Mouse (Mus musculus) gastrocnemius, adult 2 months (tissue): ENCODE results near the gene Mrnip. TPM values are rescaled to one million over a fixed set of nuclear protein-coding genes. Genes with fewer than 3 reads are reported as not detected.

ENCODE experiments used
- DNase-seq: peaks from one replicate; pipeline ENCODE4 v3.0.0; 2022
- H3K27ac ChIP-seq: fragments of 200-600 bp; 2 replicates; pipeline ENCODE4 v1.8.1; 2022; ENCODE audit warnings: mild to moderate bottlenecking
- H3K4me3 ChIP-seq: fragments of 200-600 bp; 2 replicates; pipeline ENCODE4 v1.8.1; 2022; ENCODE audit warnings: mild to moderate bottlenecking, moderate library complexity
- CTCF ChIP-seq: fragments of 200-600 bp; IDR thresholded peaks from 2 replicates; pipeline ENCODE4 v1.8.1; 2022; ENCODE audit warnings: antibody characterized with exemption, mild to moderate bottlenecking, moderate library complexity
- intact Hi-C: fragments of 180-260 bp; cut with DNase I; formaldehyde crosslinking; loops from one replicate; pipeline ENCODE4 v1.15.1; 2025
- microRNA-seq: library from miRNA; unstranded; fragments of <30 nt; microRNA quantifications from one replicate; pipeline ENCODE4 v1.2.0, GENCODE M21; 2021
- total RNA-seq, 2 experiments: library from RNA; stranded (reverse); gene quantifications; 2 replicates each; pipeline ENCODE4 v1.2.3; 2021

Mrnip gene
- total RNA-seq, 2 experiments from 2014 or later, result 2.4 to 3.1 TPM

- intact Hi-C loops, result loop anchor here (1.0 kb wide), 1 partner anchor 128 kb away; no protein-coding TSS in a partner anchor
- peak; percentile 95 for DNase-seq
- Histone ChIP-seq H3K4me3 (peak overlapping the region; percentile 92), H3K27ac (peak overlapping the region; percentile 71)
- peak; percentile 75 for TF ChIP-seq CTCF
Observed at GRCm38 (mm10) chr11:50236540-50236936, 62.3 kb downstream of the Mrnip start.

- TF ChIP-seq CTCF, result no peak
- peak; percentile 53 for DNase-seq
- Histone ChIP-seq H3K27ac (peak overlapping the region; percentile 71), H3K4me3 (peak overlapping the region; percentile 92)
- intact Hi-C loops, result loop anchor here (1.0 kb wide), 1 partner anchor 127 kb away; no protein-coding TSS in a partner anchor
Observed at GRCm38 (mm10) chr11:50236937-50237835, 62.9 kb downstream of the Mrnip start.

DNA sequence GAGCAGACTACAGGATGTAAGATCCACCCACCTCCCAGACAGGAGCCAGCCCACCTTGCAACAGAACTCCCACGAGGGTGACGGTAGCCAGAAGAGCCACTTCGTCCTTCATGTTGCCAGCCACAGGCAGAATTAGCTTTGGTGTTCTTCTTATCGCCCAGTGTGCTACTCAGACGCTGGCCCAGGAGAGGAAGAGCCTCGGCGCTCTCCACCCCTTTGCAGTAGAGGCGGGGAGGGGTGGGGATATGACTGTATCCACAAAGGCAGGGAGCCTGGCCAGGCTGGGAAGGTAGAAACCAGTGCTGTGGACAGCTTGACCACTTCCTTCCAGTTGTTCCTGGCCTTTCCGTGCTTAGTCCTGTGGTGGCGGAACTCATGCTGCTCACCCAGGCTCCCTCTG lies 64.1 kb downstream of the Mrnip start, which contains the start of gene Ltc4s:
Ltc4s (minus strand) TSS at position 293 of the 400 bp plus-strand sequence.
- no peak for TF ChIP-seq CTCF
- intact Hi-C loops, result loop anchor here (2.0 kb wide), 1 partner anchor 52 kb away; no protein-coding TSS in a partner anchor
- Histone ChIP-seq H3K4me3 (peak within 1 kb of the TSS; percentile 92), H3K27ac (peak within 1 kb of the TSS; percentile 71)
- peak; percentile 50 for DNase-seq

GRCm38 (mm10) chr11:50238821-50239791 lies 64.9 kb downstream of the Mrnip start:
- Histone ChIP-seq H3K27ac (peak overlapping the region; percentile 71), H3K4me3 (peak overlapping the region; percentile 92; the same call in 1 of the 2 replicates)
- TF ChIP-seq CTCF, result no peak
- no peak for DNase-seq
- intact Hi-C loops, result loop anchor here (2.0 kb wide), 1 partner anchor 52 kb away; no protein-coding TSS in a partner anchor

DNA sequence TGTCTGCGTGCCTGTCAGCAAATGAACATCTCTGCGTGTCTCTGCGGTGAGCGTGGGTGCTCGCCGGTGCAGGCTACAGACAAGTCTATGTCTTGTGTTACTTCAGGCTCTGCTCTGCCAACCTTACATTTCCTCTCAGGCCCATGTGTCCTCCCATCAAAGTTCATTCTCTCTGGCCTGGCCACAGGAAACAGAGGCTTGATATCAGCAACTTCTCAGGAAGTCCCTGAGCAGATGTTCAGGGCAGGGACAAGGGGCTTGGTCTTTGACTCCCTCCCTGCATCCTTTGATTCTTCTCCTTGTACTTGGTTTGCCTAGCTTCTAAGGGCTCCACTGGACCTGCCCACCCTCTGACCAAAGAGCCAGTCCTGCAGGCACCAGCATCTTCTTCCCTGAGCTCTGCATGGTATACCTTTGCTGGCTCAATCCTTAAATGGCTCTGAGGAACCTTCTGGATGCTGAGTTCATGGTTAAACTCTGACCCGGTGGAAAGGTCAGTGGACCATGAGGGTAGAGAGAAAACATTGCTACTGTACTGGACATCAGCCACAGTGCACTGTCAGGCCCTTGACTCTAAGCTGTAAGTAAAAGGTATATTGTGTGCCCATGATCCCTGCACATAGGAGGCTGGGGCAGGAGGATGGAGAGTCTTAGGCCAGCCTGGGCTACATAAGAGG lies 66.1 kb downstream of the Mrnip start:
- Histone ChIP-seq H3K4me3 (no peak overlapping the region), H3K27ac (no peak overlapping the region)
- intact Hi-C loops, result no loop called here
- no peak for DNase-seq
- TF ChIP-seq CTCF, result no peak

DNA sequence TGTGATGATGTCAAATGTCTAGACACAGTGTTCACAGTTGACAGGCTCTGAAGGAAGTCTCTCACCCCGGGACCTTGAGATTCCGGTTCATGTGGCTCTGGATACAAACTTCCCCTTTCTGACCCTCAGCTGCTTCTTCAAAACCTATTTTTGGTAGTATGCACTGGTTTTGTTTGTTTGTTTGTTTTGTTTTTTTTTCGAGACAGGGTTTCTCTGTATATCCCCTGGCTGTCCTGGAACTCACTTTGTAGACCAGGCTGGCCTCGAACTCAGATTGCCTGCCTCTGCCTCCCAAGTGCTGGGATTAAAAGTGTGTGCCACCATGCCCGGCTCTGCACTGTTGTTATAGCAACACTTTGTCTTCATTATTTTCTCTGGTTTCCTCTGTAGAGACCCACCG lies 69.7 kb downstream of the Mrnip start:
- H3K27ac ChIP-seq, result no peak overlapping the region
- no peak for DNase-seq
- no peak for TF ChIP-seq CTCF
- no peak overlapping the region for H3K4me3 ChIP-seq
- intact Hi-C loops, result no loop called here

DNA sequence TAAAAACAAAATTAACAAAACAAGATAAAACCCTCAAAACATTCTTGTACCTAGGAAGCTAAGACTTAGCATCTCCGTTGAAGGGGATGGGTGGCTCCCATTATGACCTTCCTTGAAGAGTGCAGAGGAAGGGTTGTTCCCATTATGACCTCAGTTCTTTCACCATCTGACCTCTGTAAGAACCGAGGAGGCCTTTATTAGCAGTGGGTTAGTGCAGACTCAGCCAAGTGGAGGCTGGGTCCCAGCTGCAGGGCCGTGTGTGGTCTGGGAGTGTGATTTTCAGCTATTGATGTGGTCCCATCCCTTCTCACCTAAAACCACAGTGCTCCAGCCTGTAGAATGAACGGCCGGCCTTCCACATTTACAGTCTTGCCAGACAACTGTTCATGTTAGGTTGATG lies 71.0 kb downstream of the Mrnip start:
- H3K4me3 ChIP-seq, result no peak overlapping the region

DNA sequence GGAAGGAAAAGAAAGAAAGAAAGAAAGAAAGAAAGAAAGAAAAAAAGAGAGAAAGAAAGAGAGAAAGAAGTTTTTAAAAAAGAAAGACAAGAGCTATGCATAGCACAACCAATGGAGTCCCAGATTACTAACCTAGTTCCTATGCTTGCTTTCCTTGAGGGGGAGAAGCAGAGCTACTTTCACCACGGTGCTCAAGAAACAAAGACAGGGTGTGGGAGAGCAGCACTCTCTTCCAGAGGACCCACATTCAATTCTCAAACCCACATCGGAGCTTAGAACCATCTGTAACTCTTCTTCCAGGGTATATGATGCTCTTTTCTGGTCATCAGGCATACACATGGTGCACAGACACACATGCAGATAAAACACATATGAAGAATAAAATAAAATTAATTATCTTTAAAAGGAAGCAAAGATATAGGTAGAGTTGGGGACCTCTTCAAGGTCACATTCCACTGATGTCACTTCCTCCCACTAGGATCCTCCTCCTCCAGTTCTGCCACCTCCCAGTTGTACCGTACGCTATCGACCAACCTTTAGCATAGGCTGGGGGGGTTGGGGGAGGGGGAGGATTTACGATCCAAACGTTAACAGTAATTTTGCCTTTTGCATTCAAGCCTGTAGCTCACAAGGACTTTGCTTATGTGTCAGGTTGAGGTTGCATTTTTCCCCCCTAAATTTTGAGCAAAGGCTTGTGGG lies 74.4 kb downstream of the Mrnip start:
- no peak overlapping the region for H3K4me3 ChIP-seq
- intact Hi-C loops, result no loop called here
- no peak for TF ChIP-seq CTCF
- DNase-seq, result no peak
- no peak overlapping the region for H3K27ac ChIP-seq

More for the DNA sequence above, 71.0 kb downstream of the Mrnip start:
- DNase-seq, result no peak
- intact Hi-C loops, result no loop called here
- peak overlapping the region; percentile 20; the same call in 1 of the 2 replicates for H3K27ac ChIP-seq
- no peak for TF ChIP-seq CTCF

Small RNA genes lying within 50 kb of the gene (microRNA-seq; reads per million reads assigned to microRNA genes)
- gene Mir6919, result not detected

Other genes starting within 250 kb of the Mrnip start
- 10 to 100 TPM; 41.3 to 51.8 TPM for gene Rnf130, start 149.1 kb upstream of the Mrnip start, total RNA-seq
- 10 to 100 TPM; 25.3 to 28.6 TPM for gene Tbc1d9b, start 43.0 kb upstream of the Mrnip start, total RNA-seq
- 100 to 1,000 TPM; 376 to 655 TPM for gene Sqstm1, start 36.4 kb downstream of the Mrnip start, total RNA-seq
- 10 to 100 TPM; 33.9 to 40.7 TPM for gene Mgat4b, start 36.4 kb downstream of the Mrnip start, total RNA-seq
- 1 to 10 TPM; 2.1 to 3.2 TPM for gene Ltc4s, start 64.2 kb downstream of the Mrnip start, total RNA-seq
- gene Maml1, start 117.9 kb downstream of the Mrnip start, total RNA-seq, result 1 to 10 TPM; 6.6 to 7.1 TPM
- gene Canx, start 151.2 kb downstream of the Mrnip start, total RNA-seq, result 100 to 1,000 TPM in 1 of 2 experiments, 10 to 100 TPM in 1; 94.2 to 123 TPM
- gene Cby3, start 180.0 kb downstream of the Mrnip start, total RNA-seq, result not detected
- gene Hnrnph1, start 202.5 kb downstream of the Mrnip start, total RNA-seq, result 100 to 1,000 TPM; 109 to 114 TPM